Mouse (Mus musculus) thymus, adult 2 months (tissue): Measurements from ENCODE around the gene Rgs3.

Experiments
- CTCF ChIP-seq: fragments of 200-500 bp; IDR thresholded peaks from 2 replicates; pipeline ENCODE4 v1.5.1; 2012; ENCODE audit warnings: mild to moderate bottlenecking, control low read depth, low read length, moderate library complexity, borderline replicate concordance; ENCODE audit not compliant: control insufficient read depth, poor library complexity, insufficient read depth; ENCODE audit errors: extremely low read depth
- POLR2A ChIP-seq: fragments of 200-500 bp; IDR thresholded peaks from 2 replicates; pipeline ENCODE4 v1.6.1; 2012; ENCODE audit warnings: mild to moderate bottlenecking, low read length, control low read depth, moderate library complexity; ENCODE audit not compliant: control insufficient read depth, poor library complexity, insufficient read depth; ENCODE audit errors: extremely low read depth

DNA sequence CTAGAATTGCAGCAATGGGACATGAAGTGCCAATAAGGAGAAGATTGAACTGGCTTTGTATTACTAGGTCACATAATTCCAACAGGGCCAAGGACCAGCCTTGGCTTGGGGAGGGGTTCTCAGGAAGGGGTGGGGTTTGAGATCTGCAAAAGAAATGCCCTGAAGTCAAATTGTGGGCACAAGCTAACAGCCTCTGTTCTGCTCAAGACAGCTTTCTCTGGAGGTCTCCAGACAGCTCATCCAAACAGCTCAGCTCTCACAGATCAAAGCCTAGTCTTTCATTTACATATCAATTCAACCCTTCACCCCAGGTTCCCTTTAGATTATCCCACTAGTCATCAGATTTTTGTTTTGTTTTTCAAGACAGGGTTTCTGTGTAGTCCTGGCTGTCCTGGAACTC is 14.8 kb upstream of the Rgs3 start:
- TF ChIP-seq CTCF (no peak), POLR2A (no peak)
